ENCODE assay signal across 11 mouse cellular contexts in the genomic region with DNA sequence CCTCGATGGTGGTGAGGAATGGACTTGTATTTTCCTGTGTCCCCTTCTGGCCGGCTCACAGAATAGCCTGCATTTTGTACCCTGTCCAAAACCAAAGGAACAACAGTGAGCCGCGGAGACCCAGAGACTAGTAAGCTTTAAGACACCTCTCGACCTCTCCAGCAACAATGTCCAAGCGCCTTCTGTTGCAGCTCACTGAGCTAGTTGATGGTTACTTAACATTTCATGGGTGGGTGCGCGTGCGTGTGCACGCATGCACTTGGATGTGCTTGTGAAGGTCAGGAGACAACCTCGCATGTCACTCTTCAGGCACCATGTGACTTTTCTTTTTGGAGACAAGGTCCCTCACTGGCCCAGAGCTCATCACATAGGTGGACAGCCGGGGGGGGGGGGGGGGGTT. TPM values are rescaled to one million over a fixed set of nuclear protein-coding genes. Genes with fewer than 3 reads are reported as not detected.
A peak's percentile ranks its signal among the peaks of the same experiment; 100 is the strongest.
DNase-seq lines count a peak whose midpoint lies in the region; ATAC-seq and TF ChIP-seq lines count a peak whose summit lies in the region.
"Had no signal": no experiment of that assay in that cellular context is flagged by ENCODE, and none has a peak within 500 bp of the region (broad histone marks: within the 10 kb centered on the region; RNA-seq: fewer than 3 reads in every experiment).

No protein-coding gene starts in this region.

- H3K9ac ChIP-seq in kidney, embryonic 15.5 days: no peak overlapping the region
- H3K9ac ChIP-seq: lung, embryonic 15.5 days had no signal

- no peaks in the 10 kb centered on the region for H3K9me3 ChIP-seq in kidney, embryonic 15.5 days (replicated peaks)
- H3K9me3 ChIP-seq: lung, embryonic 15.5 days; midbrain, embryonic 10.5 days had no signal

- no peak overlapping the region for H3K4me3 ChIP-seq in cerebellum, adult 2 months (replicated peaks; ENCODE audit: insufficient read depth, low read depth, low read length)
- peak overlapping the region; percentile 15; the same call in 1 of the 2 replicates for H3K4me3 ChIP-seq in kidney, adult 2 months (ENCODE audit: insufficient read depth, low read depth, low read length)
- H3K4me3 ChIP-seq in kidney, embryonic 15.5 days (replicated peaks): no peak overlapping the region
- H3K4me3 ChIP-seq: lung, embryonic 15.5 days; midbrain, embryonic 10.5 days had no signal

- H3K36me3 ChIP-seq in kidney, adult 2 months (ENCODE audit: control insufficient read depth, insufficient read depth, low read length): no peaks in the 10 kb centered on the region; the same call in 1 of the 2 replicates
- peaks cover 50% of the 10 kb centered on the region for H3K36me3 ChIP-seq in kidney, embryonic 15.5 days

- TF ChIP-seq CTCF in cerebellum, adult 2 months (IDR thresholded peaks at IDR 0.05; ENCODE audit: borderline replicate concordance, insufficient read depth, low read depth, low read length): no peak
- no peak for TF ChIP-seq CTCF in kidney, adult 2 months (conservative IDR thresholded peaks at IDR 0.05; ENCODE audit: insufficient read depth, insufficient read length, low read depth, low read length)

- peaks cover 45% of the 10 kb centered on the region for H3K4me1 ChIP-seq in cerebellum, adult 2 months (ENCODE audit: control insufficient read depth, insufficient read depth, low read length)
- no peaks in the 10 kb centered on the region; the same call in 1 of the 2 replicates for H3K4me1 ChIP-seq in kidney, adult 2 months (ENCODE audit: control insufficient read depth, insufficient read depth, low read length)
- peaks cover 32% of the 10 kb centered on the region for H3K4me1 ChIP-seq in kidney, embryonic 15.5 days

- no peak for TF ChIP-seq POLR2A in cerebellum, adult 2 months (IDR thresholded peaks at IDR 0.05; ENCODE audit: borderline replicate concordance, insufficient read depth, low read length)
- no peak for TF ChIP-seq POLR2A in kidney, adult 2 months (IDR thresholded peaks at IDR 0.05; ENCODE audit: low read depth, low read length)

- H3K27ac ChIP-seq in cerebellum, adult 2 months (ENCODE audit: insufficient read depth, low read length): no peak overlapping the region
- peak overlapping the region; percentile 30; the same call in 1 of the 2 replicates for H3K27ac ChIP-seq in kidney, adult 2 months (ENCODE audit: insufficient read depth, low read depth, low read length)
- H3K27ac ChIP-seq in kidney, embryonic 15.5 days: no peak overlapping the region
- H3K27ac ChIP-seq: lung, embryonic 15.5 days; midbrain, embryonic 10.5 days; stomach, postnatal 0 days had no signal

- 74% methylated on average over 12 of the region's 12 CpGs for WGBS in cerebellum, adult 2 months
- 67% methylated on average over 12 of the region's 12 CpGs for WGBS in kidney, adult 2 months
- 88% methylated on average over 12 of the region's 12 CpGs for WGBS in kidney, embryonic 15.5 days

- no peak for ATAC-seq in kidney, embryonic 15.5 days (replicated peaks; ENCODE audit: low FRiP score)
- ATAC-seq in megakaryocyte progenitor cell, adult 5-6 weeks (replicated peaks; ENCODE audit: poor library complexity): no peak
- ATAC-seq in megakaryocyte-erythroid progenitor cell, adult 5-6 weeks (replicated peaks; ENCODE audit: low FRiP score, low TSS enrichment, poor library complexity, severe bottlenecking): no peak

- DNase-seq in cerebellum, adult 2 months: peak; percentile 3 to 13
- DNase-seq in cerebellum, postnatal 14 days: no peak
- DNase-seq in kidney, adult 2 months: peak; percentile 78
- peak; percentile 8 for DNase-seq in thymus, postnatal 4 days
- no peak for DNase-seq in thymus, postnatal 25 days

- no peak overlapping the region for H3K4me2 ChIP-seq in kidney, embryonic 15.5 days
- H3K4me2 ChIP-seq: lung, embryonic 15.5 days had no signal

- no peaks in the 10 kb centered on the region for H3K27me3 ChIP-seq in cerebellum, adult 2 months (ENCODE audit: control insufficient read depth, insufficient read depth, low read length)
- no peaks in the 10 kb centered on the region for H3K27me3 ChIP-seq in kidney, adult 2 months (replicated peaks; ENCODE audit: control insufficient read depth, insufficient read depth, low read length)
- H3K27me3 ChIP-seq in kidney, embryonic 15.5 days: no peaks in the 10 kb centered on the region
- H3K27me3 ChIP-seq: lung, embryonic 15.5 days had no signal

RNA-seq across cellular contexts. Expression of gene B4galt5, which starts 47.0 kb away (rescaled TPM):
- polyA plus RNA-seq in cerebellum, adult 2 months (2012; rRNA removed): 53.5 and 59.4 TPM in 2 replicates
- polyA plus RNA-seq in kidney, adult 2 months (2012; rRNA removed): 51.5 and 54.2 TPM in 2 replicates
- 9.6 and 12.7 TPM in 2 replicates for polyA plus RNA-seq in kidney, embryonic 15.5 days (2015; fragmentation: Nextera tagmentation; extraction: Ambion mirVana)
- total RNA-seq in megakaryocyte progenitor cell, adult 5-6 weeks (2015): 14.6 and 23.7 TPM in 2 replicates
- total RNA-seq in megakaryocyte progenitor cell, adult 5-6 weeks (2017): 15.4 and 24.2 TPM in 2 replicates
- total RNA-seq in megakaryocyte-erythroid progenitor cell, adult 5-6 weeks (2014; fragmentation: Nextera tagmentation): 2.1 TPM in 1 of 2 replicates, not detected in the other
- total RNA-seq in megakaryocyte-erythroid progenitor cell, adult 5-6 weeks (2017): 0.80 and 20.1 TPM in 2 replicates

Comparison
In these comparisons a context has a peak if more than half of its experiments do, and no peak if none do; other contexts are left out.
1. DNase-seq: peak in cerebellum, adult 2 months (2 of 2), kidney, adult 2 months (single experiment) and thymus, postnatal 4 days (single experiment); none in cerebellum, postnatal 14 days (0 of 2) and thymus, postnatal 25 days (single experiment).